Mouse (Mus musculus): ENCODE results near the gene Olfr1261.

DNA sequence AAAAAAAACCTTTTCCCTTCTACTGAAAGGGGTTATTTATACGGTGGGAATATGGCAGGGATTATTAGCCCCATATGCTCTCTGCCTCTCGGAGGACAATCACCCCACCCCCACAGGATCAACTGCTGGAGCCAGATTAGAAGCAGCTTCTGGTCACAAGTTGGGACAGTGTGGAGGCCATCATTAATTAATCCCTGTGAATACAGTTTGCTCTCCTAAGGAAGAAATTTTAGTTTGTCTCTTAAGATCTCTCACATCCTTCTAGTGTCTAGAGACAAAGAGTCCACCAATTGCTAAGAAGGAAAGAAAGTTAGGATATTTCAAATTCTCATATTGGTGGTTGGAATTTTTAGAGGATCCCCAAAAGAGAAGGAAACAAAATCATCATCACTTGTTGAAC lies 34.5 kb downstream of the Olfr1261 start, which contains the start of gene Olfr1264:
- TF ChIP-seq CTCF (IDR thresholded peaks at IDR 0.05; ENCODE audit: borderline replicate concordance, insufficient read depth, low read depth, low read length) = no peak
- TF ChIP-seq POLR2A (IDR thresholded peaks at IDR 0.05; ENCODE audit: borderline replicate concordance, insufficient read depth, low read length) = no peak

Measured in cerebellum, adult 2 months (tissue).